ENCODE assay signal across 8 mouse cellular contexts in genomic region chr7:84088971-84089370, GRCm38 (mm10). TPM values are rescaled to one million over a fixed set of nuclear protein-coding genes. Genes with fewer than 3 reads are reported as not detected.
DNase-seq lines count a peak whose midpoint lies in the region; ATAC-seq and TF ChIP-seq lines count a peak whose summit lies in the region.

No protein-coding gene starts in this region.

- TF ChIP-seq CTCF in liver, embryonic 14.5 days (IDR thresholded peaks at IDR 0.05; ENCODE audit: low read depth), result peak; percentile 80

- TF ChIP-seq EP300 in liver, embryonic 14.5 days (IDR thresholded peaks at IDR 0.05; ENCODE audit: low read depth), result no peak

- peaks cover 33% of the 10 kb centered on the region for H3K27me3 ChIP-seq in neural tube, embryonic 15.5 days (replicated peaks)
- H3K27me3 ChIP-seq in embryonic facial prominence, embryonic 11.5 days (ENCODE audit: control insufficient read depth, insufficient read depth, low read length), result peaks cover 8% of the 10 kb centered on the region
- H3K27me3 ChIP-seq in liver, embryonic 14.5 days (ENCODE audit: control insufficient read depth, insufficient read depth, low read length), result peaks cover 28% of the 10 kb centered on the region

- WGBS in neural tube, embryonic 15.5 days, result 13% methylated on average over 4 of the region's 4 CpGs
- 11% methylated on average over 4 of the region's 4 CpGs for WGBS in embryonic facial prominence, embryonic 11.5 days
- 7% methylated on average over 4 of the region's 4 CpGs for WGBS in liver, embryonic 14.5 days (ENCODE audit: insufficient replicate concordance)

- H3K4me3 ChIP-seq in neural tube, embryonic 15.5 days (replicated peaks), result no peak overlapping the region
- H3K4me3 ChIP-seq in embryonic facial prominence, embryonic 11.5 days (ENCODE audit: low read depth, low read length), result no peak overlapping the region
- H3K4me3 ChIP-seq in liver, embryonic 14.5 days (ENCODE audit: insufficient read depth in 1 of 2, low read depth in 2 of 2, low read length in 2 of 2), result no peak overlapping the region

- H3K27ac ChIP-seq in neural tube, embryonic 15.5 days (replicated peaks), result no peak overlapping the region
- no peak overlapping the region for H3K27ac ChIP-seq in embryonic facial prominence, embryonic 11.5 days (replicated peaks; ENCODE audit: low read depth, low read length)
- H3K27ac ChIP-seq in liver, embryonic 14.5 days, result no peak overlapping the region

- H3K9ac ChIP-seq in neural tube, embryonic 15.5 days (replicated peaks), result no peak overlapping the region
- H3K9ac ChIP-seq in embryonic facial prominence, embryonic 11.5 days (replicated peaks; ENCODE audit: low read length), result no peak overlapping the region
- H3K9ac ChIP-seq in liver, embryonic 14.5 days (replicated peaks), result no peak overlapping the region

- peaks cover 22% of the 10 kb centered on the region for H3K4me1 ChIP-seq in neural tube, embryonic 15.5 days
- no peaks in the 10 kb centered on the region; the same call in 1 of the 2 replicates for H3K4me1 ChIP-seq in embryonic facial prominence, embryonic 11.5 days (ENCODE audit: control insufficient read depth, insufficient read depth, low read length)
- H3K4me1 ChIP-seq in liver, embryonic 14.5 days (replicated peaks; ENCODE audit: control insufficient read depth in 2 of 2, insufficient read depth in 2 of 2, low read length in 1 of 2), result no peaks in the 10 kb centered on the region

- peak; percentile 49 for DNase-seq in neural tube, embryonic 10.5 days (ENCODE audit: extremely low spot score, low spot score)
- peak; percentile 86 for DNase-seq in adrenal gland, postnatal 14 days
- DNase-seq in embryonic facial prominence, embryonic 11.5 days (ENCODE audit: low spot score), result peak; percentile 84
- peak; percentile 90 for DNase-seq in kidney, adult 9 months
- peak in 2 of 3 experiments; percentile 20 to 22 for DNase-seq in liver, embryonic 14.5 days (ENCODE audit: low read depth in 3 of 3, low spot score in 3 of 3)
- peak; percentile 61 for DNase-seq in right cerebral cortex, postnatal 25 days
- DNase-seq in yolk sac, embryonic 10.5 days (ENCODE audit: low spot score), result peak; percentile 55

- H3K4me2 ChIP-seq in neural tube, embryonic 15.5 days, result no peak overlapping the region
- H3K4me2 ChIP-seq in embryonic facial prominence, embryonic 11.5 days (ENCODE audit: low read depth, low read length), result no peak overlapping the region
- H3K4me2 ChIP-seq in liver, embryonic 14.5 days (ENCODE audit: low read depth), result no peak overlapping the region

- ATAC-seq in neural tube, embryonic 15.5 days (ENCODE audit: low FRiP score), result no peak
- ATAC-seq in embryonic facial prominence, embryonic 11.5 days (replicated peaks; ENCODE audit: insufficient number of reproducible peaks, low FRiP score, low TSS enrichment, low read depth), result no peak
- ATAC-seq in liver, embryonic 14.5 days (ENCODE audit: insufficient read depth), result no peak

- no peaks in the 10 kb centered on the region for H3K36me3 ChIP-seq in neural tube, embryonic 15.5 days
- H3K36me3 ChIP-seq in embryonic facial prominence, embryonic 11.5 days (replicated peaks; ENCODE audit: control insufficient read depth, insufficient read depth, low read depth, low read length), result no peaks in the 10 kb centered on the region
- H3K36me3 ChIP-seq in liver, embryonic 14.5 days (replicated peaks; ENCODE audit: control insufficient read depth, insufficient read depth, low read depth), result no peaks in the 10 kb centered on the region

- no peaks in the 10 kb centered on the region for H3K9me3 ChIP-seq in neural tube, embryonic 15.5 days (replicated peaks)
- H3K9me3 ChIP-seq in embryonic facial prominence, embryonic 11.5 days (replicated peaks; ENCODE audit: control insufficient read depth, low read length), result no peaks in the 10 kb centered on the region
- no peaks in the 10 kb centered on the region for H3K9me3 ChIP-seq in liver, embryonic 14.5 days (ENCODE audit: control insufficient read depth, low read length)

RNA-seq across cellular contexts. Expression of gene Cemip, which starts 2.7 kb away (rescaled TPM):
- 0.83 and 1.0 TPM in 2 replicates for polyA plus RNA-seq in neural tube, embryonic 15.5 days (2015; fragmentation: Nextera tagmentation; extraction: Ambion mirVana)
- 2.3 and 2.5 TPM in 2 replicates for total RNA-seq in adrenal gland, postnatal 14 days (2021)
- polyA plus RNA-seq in embryonic facial prominence, embryonic 11.5 days (2014; fragmentation: Nextera tagmentation; extraction: Ambion mirVana), result 0.58 and 0.78 TPM in 2 replicates
- 0.02 TPM in 1 of 2 replicates, not detected in the other for polyA plus RNA-seq in liver, embryonic 14.5 days (2012; rRNA removed)
- 0.06 TPM in 1 of 2 replicates, not detected in the other for polyA plus RNA-seq in liver, embryonic 14.5 days (2014; fragmentation: Nextera tagmentation; extraction: Ambion mirVana)

Comparison
In these comparisons a context has a peak if more than half of its experiments do, and no peak if none do; other contexts are left out.
1. DNase-seq: peak in every context shown above with its lines; median percentile 90 in kidney, adult 9 months; 86 in adrenal gland, postnatal 14 days; 84 in embryonic facial prominence, embryonic 11.5 days; 61 in right cerebral cortex, postnatal 25 days; 55 in yolk sac, embryonic 10.5 days; 49 in neural tube, embryonic 10.5 days; 21 in liver, embryonic 14.5 days.